Mouse (Mus musculus) cortical plate, adult 2 months (tissue): ENCODE data around the gene Ier2.

Source experiments
- CTCF ChIP-seq: fragments of 200-500 bp; IDR thresholded peaks from 2 replicates; pipeline ENCODE4 v1.5.1; 2011; ENCODE audit warnings: mild to moderate bottlenecking, control low read depth, low read length; ENCODE audit not compliant: insufficient read depth; ENCODE audit errors: extremely low read depth
- POLR2A ChIP-seq: fragments of 200-500 bp; IDR thresholded peaks from 2 replicates; pipeline ENCODE4 v1.6.1; 2011; ENCODE audit warnings: mild to moderate bottlenecking, low read length, control low read depth; ENCODE audit not compliant: insufficient read depth; ENCODE audit errors: extremely low read depth

DNA sequence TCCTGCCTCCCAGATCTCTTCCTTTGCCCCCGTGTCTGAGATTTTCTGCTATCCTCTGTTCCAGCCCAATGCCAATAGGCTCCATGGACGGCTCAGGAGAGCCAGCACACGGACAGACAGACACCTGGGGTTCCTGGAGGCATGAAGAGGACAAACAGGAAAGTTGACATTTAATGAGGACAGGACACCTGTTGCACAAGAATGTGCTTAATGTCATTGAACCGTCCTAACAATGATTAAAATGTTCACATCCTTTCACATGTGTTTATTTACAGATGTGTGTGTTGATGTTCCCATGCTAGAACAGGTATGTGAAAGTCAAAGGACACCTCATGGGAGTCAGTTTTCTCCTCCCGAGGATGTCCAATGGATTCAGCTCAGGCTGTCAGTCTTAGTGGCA is 19.6 kb downstream of the Ier2 start:
- no peak for TF ChIP-seq CTCF
- TF ChIP-seq POLR2A = no peak
